Mouse (Mus musculus) kidney, postnatal 0 days (tissue): ENCODE measurements at regions not wholly inside any gene's neighbourhood (a gene's known extent, or its start where the extent isn't known, plus 50 kb on each side); places are given as distances from the start of the nearest gene placed in this dataset.
A peak's percentile ranks its signal among the peaks of the same experiment; 100 is the strongest.

Source experiments
- ATAC-seq: fragments of 200-750 bp; cut with Nextera tagmentation; replicated peaks from 2 replicates; pipeline ENCODE4 v1.8.0; 2017; ENCODE audit warnings: low read depth, moderate number of reproducible peaks, moderate TSS enrichment, moderate library complexity; ENCODE audit not compliant: low FRiP score
- DNase-seq: peaks from one replicate; pipeline ENCODE4 v3.0.0-alpha.2; 2016; ENCODE audit warnings: low spot score
- H3K27ac ChIP-seq: fragments of 300-500 bp; sonication (generic); 2 replicates; pipeline ENCODE4 v1.5.1; 2014; ENCODE audit warnings: mild to moderate bottlenecking
- H3K27me3 ChIP-seq: fragments of 300-500 bp; sonication (generic); 2 replicates; pipeline ENCODE4 v1.6.1; 2014; ENCODE audit warnings: low read length, mixed read lengths; ENCODE audit not compliant: insufficient read depth
- H3K36me3 ChIP-seq: fragments of 300-500 bp; sonication (generic); 2 replicates; pipeline ENCODE4 v1.6.1; 2014; ENCODE audit warnings: low read length, mixed read lengths; ENCODE audit not compliant: insufficient read depth
- H3K4me1 ChIP-seq: fragments of 300-500 bp; sonication (generic); replicated peaks from 2 replicates; pipeline ENCODE4 v1.6.1; 2014; ENCODE audit warnings: antibody characterized with exemption, low read length, mixed read lengths; ENCODE audit not compliant: insufficient read depth
- H3K4me2 ChIP-seq: fragments of 300-500 bp; sonication (generic); 2 replicates; pipeline ENCODE4 v1.6.1; 2014; ENCODE audit warnings: mild to moderate bottlenecking, low read length, moderate library complexity, mixed read lengths
- H3K4me3 ChIP-seq: fragments of 300-500 bp; sonication (generic); replicated peaks from 2 replicates; pipeline ENCODE4 v1.5.1; 2014; ENCODE audit warnings: low read depth, low read length
- H3K9ac ChIP-seq: fragments of 300-500 bp; sonication (generic); 2 replicates; pipeline ENCODE4 v1.6.1; 2014; ENCODE audit warnings: low read depth, low read length
- H3K9me3 ChIP-seq: fragments of 300-500 bp; sonication (generic); replicated peaks from 2 replicates; pipeline ENCODE4 v1.6.1; 2016; ENCODE audit warnings: low read length, inconsistent platforms, mixed read lengths
- CTCF ChIP-seq: IDR thresholded peaks from 2 replicates; pipeline ENCODE4 v1.5.1; 2016; ENCODE audit warnings: antibody characterized with exemption, low read depth, mild to moderate bottlenecking, moderate library complexity
- WGBS: fragments of 180-500 bp; shearing (Covaris S2); extraction: QIAGEN DNeasy Blood & Tissue Kit; methylation state at CpG from one replicate; pipeline ENCODE4 v1.1.7; 2014; 5-methylcytosine and 5-hydroxymethylcytosine counted together

GRCm38 (mm10) chr1:13870631-13871286 lies 2222.4 kb downstream of the 4930444P10Rik start:
- WGBS = 78% methylated on average over 3 of the region's 3 CpGs
- no peak for TF ChIP-seq CTCF
- Histone ChIP-seq H3K4me3 (no peak overlapping the region), H3K9ac (no peak overlapping the region), H3K4me2 (no peak overlapping the region), H3K4me1 (no peaks in the 10 kb centered on the region), H3K27me3 (no peaks in the 10 kb centered on the region), H3K27ac (no peak overlapping the region), H3K36me3 (no peaks in the 10 kb centered on the region), H3K9me3 (no peaks in the 10 kb centered on the region)
- DNase-seq (no peak), ATAC-seq (no peak)

GRCm38 (mm10) chr1:13865713-13866112 lies 2227.4 kb downstream of the 4930444P10Rik start:
- TF ChIP-seq CTCF = no peak
- Histone ChIP-seq H3K9ac (no peak overlapping the region), H3K36me3 (no peaks in the 10 kb centered on the region), H3K9me3 (no peaks in the 10 kb centered on the region), H3K4me2 (no peak overlapping the region), H3K4me1 (no peaks in the 10 kb centered on the region), H3K27me3 (no peaks in the 10 kb centered on the region), H3K4me3 (no peak overlapping the region), H3K27ac (no peak overlapping the region)
- DNase-seq (no peak), ATAC-seq (no peak)

GRCm38 (mm10) chr1:13863712-13864111 lies 2229.4 kb downstream of the 4930444P10Rik start:
- Histone ChIP-seq H3K4me3 (no peak overlapping the region), H3K4me1 (no peaks in the 10 kb centered on the region), H3K27me3 (no peaks in the 10 kb centered on the region), H3K4me2 (no peak overlapping the region), H3K9me3 (no peaks in the 10 kb centered on the region), H3K9ac (no peak overlapping the region), H3K27ac (no peak overlapping the region), H3K36me3 (no peaks in the 10 kb centered on the region)
- DNase-seq (peak; percentile 20), ATAC-seq (no peak)
- TF ChIP-seq CTCF = no peak
- WGBS = 36% methylated on average over 1 of the region's 1 CpGs

GRCm38 (mm10) chr1:13861070-13861511 lies 2232.0 kb downstream of the 4930444P10Rik start:
- Histone ChIP-seq H3K4me3 (no peak overlapping the region), H3K9ac (no peak overlapping the region), H3K4me1 (no peaks in the 10 kb centered on the region), H3K9me3 (no peaks in the 10 kb centered on the region), H3K36me3 (no peaks in the 10 kb centered on the region), H3K27ac (no peak overlapping the region), H3K4me2 (no peak overlapping the region), H3K27me3 (no peaks in the 10 kb centered on the region)
- TF ChIP-seq CTCF = no peak
- 69% methylated on average over 5 of the region's 5 CpGs for WGBS
- ATAC-seq = no peak
- no peak for DNase-seq

- ATAC-seq (no peak), DNase-seq (no peak)
- TF ChIP-seq CTCF = no peak
- Histone ChIP-seq H3K4me1 (no peaks in the 10 kb centered on the region), H3K4me3 (no peak overlapping the region), H3K36me3 (no peaks in the 10 kb centered on the region), H3K4me2 (no peak overlapping the region), H3K27ac (no peak overlapping the region), H3K9ac (no peak overlapping the region), H3K9me3 (no peaks in the 10 kb centered on the region), H3K27me3 (no peaks in the 10 kb centered on the region)
- WGBS = 67% methylated on average over 3 of the region's 3 CpGs
Observed at GRCm38 (mm10) chr1:13860469-13860868, 2232.7 kb downstream of the 4930444P10Rik start.

GRCm38 (mm10) chr1:13859723-13860122 lies 2233.4 kb downstream of the 4930444P10Rik start:
- Histone ChIP-seq H3K27me3 (no peaks in the 10 kb centered on the region), H3K4me1 (no peaks in the 10 kb centered on the region), H3K4me3 (no peak overlapping the region), H3K27ac (no peak overlapping the region), H3K9ac (no peak overlapping the region), H3K4me2 (no peak overlapping the region), H3K36me3 (no peaks in the 10 kb centered on the region), H3K9me3 (no peaks in the 10 kb centered on the region)
- TF ChIP-seq CTCF = peak; percentile 46
- DNase-seq = no peak
- ATAC-seq = no peak
- 35% methylated on average over 3 of the region's 3 CpGs for WGBS
